Mouse (Mus musculus) stomach, postnatal 0 days (tissue): Measurements from ENCODE around the gene Mpnd.

Source experiments
- CTCF ChIP-seq: IDR thresholded peaks from 2 replicates; pipeline ENCODE4 v1.5.1; 2016; ENCODE audit warnings: antibody characterized with exemption, low read depth, mild to moderate bottlenecking, moderate library complexity
- EP300 ChIP-seq: optimal IDR thresholded peaks from 2 replicates; pipeline ENCODE3; 2016; ENCODE audit warnings: antibody characterized with exemption

- TF ChIP-seq CTCF (no peak), EP300 (no peak)
These were observed 33.8 kb downstream of the Mpnd start for GRCm38 (mm10) chr17:56039345-56039744.
